Mouse (Mus musculus) liver, embryonic 14.5 days (tissue): ENCODE results near the gene Gse1. TPM values are rescaled to one million over a fixed set of nuclear protein-coding genes. Genes with fewer than 3 reads are reported as not detected.

ENCODE experiments used
- ATAC-seq: fragments of 200-750 bp; cut with Nextera tagmentation; 2 replicates; pipeline ENCODE4 v1.8.0; 2017; ENCODE audit warnings: moderate number of reproducible peaks, mild to moderate bottlenecking, moderate library complexity; ENCODE audit not compliant: insufficient read depth
- DNase-seq, 3 experiments: peaks; one replicate each; pipeline ENCODE4 v3.0.0-alpha.2; 2012 to 2013; ENCODE audit warnings: low read depth in 3 of 3, low spot score in 3 of 3
- H3K27ac ChIP-seq: fragments of 300-500 bp; sonication (generic); 2 replicates; pipeline ENCODE4 v1.5.1; 2014; ENCODE audit warnings: moderate library complexity, mild to moderate bottlenecking, control low read depth, inconsistent platforms
- H3K27me3 ChIP-seq: fragments of 300-500 bp; sonication (generic); 2 replicates; pipeline ENCODE4 v1.6.1; 2014; ENCODE audit warnings: mild to moderate bottlenecking, low read length, moderate library complexity; ENCODE audit not compliant: control insufficient read depth, insufficient read depth
- H3K36me3 ChIP-seq: fragments of 300-500 bp; sonication (generic); replicated peaks from 2 replicates; pipeline ENCODE4 v1.6.1; 2014; ENCODE audit warnings: low read depth; ENCODE audit not compliant: control insufficient read depth, insufficient read depth
- H3K4me1 ChIP-seq, 2 experiments: fragments of 200-500 bp in 1 of 2; fragments of 300-500 bp in 1 of 2; sonication (generic) in 1 of 2; replicated peaks; 2 replicates each; pipeline ENCODE4 v1.6.1; 2012 to 2014; ENCODE audit warnings: antibody characterized with exemption in 1 of 2, inconsistent platforms in 1 of 2, low read length in 1 of 2; ENCODE audit not compliant: control insufficient read depth in 2 of 2, insufficient read depth in 2 of 2
- H3K4me2 ChIP-seq: fragments of 300-500 bp; sonication (generic); 2 replicates; pipeline ENCODE4 v1.6.1; 2014; ENCODE audit warnings: low read depth, mild to moderate bottlenecking, control low read depth, moderate library complexity
- H3K4me3 ChIP-seq, 2 experiments: fragments of 200-500 bp in 1 of 2; fragments of 300-500 bp in 1 of 2; sonication (generic) in 1 of 2; 2 replicates each; pipeline ENCODE4 v1.5.1; 2012 to 2014; ENCODE audit warnings: low read depth in 2 of 2, low read length in 2 of 2, mild to moderate bottlenecking in 2 of 2, control low read depth in 1 of 2, inconsistent platforms in 1 of 2, moderate library complexity in 1 of 2; ENCODE audit not compliant: insufficient read depth in 1 of 2
- H3K9ac ChIP-seq: fragments of 300-500 bp; sonication (generic); replicated peaks from 2 replicates; pipeline ENCODE4 v1.6.1; 2014; ENCODE audit warnings: mild to moderate bottlenecking, control low read depth, moderate library complexity
- H3K9me3 ChIP-seq: fragments of 300-500 bp; sonication (generic); 2 replicates; pipeline ENCODE4 v1.6.1; 2016; ENCODE audit warnings: low read length, mixed read lengths; ENCODE audit not compliant: control insufficient read depth
- CTCF ChIP-seq: IDR thresholded peaks from 2 replicates; pipeline ENCODE4 v1.5.1; 2016; ENCODE audit warnings: antibody characterized with exemption, low read depth, control low read depth
- EP300 ChIP-seq: IDR thresholded peaks from 2 replicates; pipeline ENCODE4 v1.6.1; 2016; ENCODE audit warnings: antibody characterized with exemption, low read depth
- WGBS: fragments of 180-500 bp; shearing (Covaris S2); extraction: QIAGEN DNeasy Blood & Tissue Kit; methylation state at CpG from one replicate; pipeline ENCODE4 v1.1.7; 2014; ENCODE audit not compliant: insufficient replicate concordance; 5-methylcytosine and 5-hydroxymethylcytosine counted together
- polyA plus RNA-seq, 2 experiments: library from polyadenylated mRNA; depleted of rRNA in 1 of 2; stranded (reverse) in 1 of 2; unstranded in 1 of 2; fragments of >200 nt; fragmentation: Nextera tagmentation in 1 of 2; extraction: Ambion mirVana in 1 of 2; gene quantifications; 2 replicates each; pipeline versions ENCODE4 v1.2.1 to v1.2.3; 2012 to 2014

Gse1 gene
- polyA plus RNA-seq, 2 experiments = 11.4 to 14.9 TPM

DNA sequence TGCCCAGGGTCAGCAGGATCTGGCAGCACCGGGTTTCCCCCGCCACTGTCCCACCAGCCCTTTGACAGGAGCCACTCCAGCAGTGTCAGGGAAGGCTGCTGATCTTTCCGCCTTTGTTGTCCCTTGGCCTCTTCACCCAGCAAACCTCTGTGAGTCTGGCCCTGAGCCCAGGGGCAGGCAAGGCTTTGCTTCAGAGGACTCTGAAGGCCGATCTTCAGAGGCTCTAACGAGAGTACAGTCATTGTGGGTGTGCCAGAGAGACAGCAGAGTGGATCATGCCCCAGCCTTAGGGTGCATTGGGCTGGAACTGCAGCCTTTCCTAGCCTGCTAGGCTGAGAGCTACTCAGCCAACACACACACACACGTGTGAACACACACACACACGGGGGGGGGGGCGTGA lies 111.5 kb downstream of the Gse1 start:
- DNase-seq (no peak), ATAC-seq (no peak)
- no peak overlapping the region for H3K9ac ChIP-seq
- H3K4me2 ChIP-seq = no peak overlapping the region
- WGBS = 56% methylated on average over 7 of the region's 8 CpGs
- H3K9me3 ChIP-seq = no peaks in the 10 kb centered on the region
- H3K4me1 ChIP-seq = peaks cover 25 to 33% of the 10 kb centered on the region in 2 experiments
- H3K36me3 ChIP-seq = no peaks in the 10 kb centered on the region
- no peak for TF ChIP-seq CTCF
- no peak for TF ChIP-seq EP300
- no peak overlapping the region for H3K27ac ChIP-seq
- H3K27me3 ChIP-seq = no peaks in the 10 kb centered on the region
- no peak overlapping the region for H3K4me3 ChIP-seq

DNA sequence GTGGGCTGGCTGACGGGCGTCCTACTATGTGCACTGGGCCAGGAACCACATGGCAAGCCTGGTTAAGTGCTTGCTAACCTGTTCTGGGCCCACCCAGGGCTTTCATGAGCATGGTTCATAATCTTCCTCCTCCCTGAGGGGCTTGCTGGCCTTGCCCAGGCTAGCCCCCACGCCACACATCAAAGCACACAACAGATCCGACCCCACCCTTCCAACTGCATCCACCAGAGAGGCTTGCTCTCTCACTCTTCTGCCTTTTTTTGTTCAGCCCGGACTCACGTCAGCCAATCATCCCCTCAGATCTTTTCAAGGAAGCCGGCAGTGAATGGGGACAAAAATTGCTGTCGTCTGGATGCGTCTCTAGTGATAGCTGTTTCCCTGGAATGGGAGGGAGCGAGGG lies 112.9 kb downstream of the Gse1 start:
- no peaks in the 10 kb centered on the region for H3K9me3 ChIP-seq
- no peak overlapping the region for H3K4me3 ChIP-seq
- DNase-seq (no peak), ATAC-seq (no peak)
- no peaks in the 10 kb centered on the region for H3K36me3 ChIP-seq
- peaks cover 13 to 28% of the 10 kb centered on the region in 2 experiments for H3K4me1 ChIP-seq
- TF ChIP-seq CTCF = no peak
- TF ChIP-seq EP300 = no peak
- H3K27me3 ChIP-seq = no peaks in the 10 kb centered on the region
- H3K4me2 ChIP-seq = no peak overlapping the region
- no peak overlapping the region for H3K9ac ChIP-seq
- no peak overlapping the region for H3K27ac ChIP-seq
- 60% methylated on average over 10 of the region's 10 CpGs for WGBS

DNA sequence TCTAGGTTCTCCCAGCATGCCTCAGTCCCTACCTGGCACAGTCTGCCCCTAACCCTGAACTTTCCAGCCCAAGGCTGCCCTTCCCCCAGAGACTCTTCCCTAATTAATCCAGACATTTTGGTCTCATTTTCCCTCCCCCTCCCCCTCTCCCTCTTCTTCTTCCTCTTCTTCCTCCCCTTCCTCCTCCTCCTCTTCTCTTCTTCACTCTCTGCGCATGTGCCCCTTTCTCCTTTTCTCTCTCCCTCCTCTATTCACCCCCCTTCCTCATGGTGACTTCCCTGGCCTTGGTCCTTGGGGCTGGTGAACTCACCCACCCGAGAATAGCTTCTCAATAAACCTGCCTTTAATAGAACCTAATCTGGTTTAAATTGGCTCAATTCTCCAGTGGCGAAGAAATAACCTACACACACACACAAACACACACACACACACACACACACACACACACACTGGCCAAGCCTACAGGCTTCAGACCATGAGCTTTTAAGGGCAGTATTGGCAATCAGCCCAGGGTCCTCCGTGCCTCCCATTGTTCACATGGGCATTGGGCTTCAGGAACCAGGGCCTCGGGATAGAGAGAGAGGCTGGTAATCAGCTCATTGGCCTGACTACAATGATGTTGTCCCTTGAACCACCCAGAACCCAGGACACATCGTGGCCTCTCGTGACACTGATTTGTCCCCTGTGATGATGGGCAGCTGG lies 114.7 kb downstream of the Gse1 start:
- TF ChIP-seq EP300 (no peak), CTCF (no peak)
- no peak overlapping the region for H3K27ac ChIP-seq
- no peaks in the 10 kb centered on the region for H3K9me3 ChIP-seq
- no peaks in the 10 kb centered on the region for H3K36me3 ChIP-seq
- peaks cover 10 to 25% of the 10 kb centered on the region in 2 experiments for H3K4me1 ChIP-seq
- H3K9ac ChIP-seq = no peak overlapping the region
- H3K4me3 ChIP-seq = no peak overlapping the region
- 0 out of 2 replicates have a peak overlapping the region, but pooled peaks have one; percentile 21 for H3K4me2 ChIP-seq
- DNase-seq (no peak), ATAC-seq (no peak)
- no peaks in the 10 kb centered on the region for H3K27me3 ChIP-seq
- 66% methylated on average over 7 of the region's 7 CpGs for WGBS

DNA sequence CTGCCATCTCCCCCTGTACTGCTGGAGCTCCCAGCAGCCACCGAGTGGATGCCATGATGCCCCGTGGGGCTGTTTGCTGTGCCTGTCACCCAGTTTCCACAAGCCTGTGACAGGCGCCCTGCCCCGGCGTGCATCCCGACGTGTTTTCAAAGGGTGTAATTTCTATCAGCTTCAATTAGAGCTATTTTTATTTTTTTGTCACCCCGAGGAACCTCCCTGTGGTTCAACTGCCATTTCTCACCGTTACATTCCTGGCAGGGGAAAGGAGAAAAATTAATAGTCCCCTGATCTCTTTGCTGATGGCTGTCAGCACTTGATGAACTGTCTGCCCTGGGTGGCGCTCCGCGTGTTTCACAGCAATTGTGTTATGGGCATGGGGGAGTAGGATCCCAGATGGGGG lies 115.3 kb downstream of the Gse1 start:
- Histone ChIP-seq H3K9me3 (no peaks in the 10 kb centered on the region), H3K4me1 (peaks cover 10 to 25% of the 10 kb centered on the region in 2 experiments), H3K27ac (no peak overlapping the region), H3K36me3 (no peaks in the 10 kb centered on the region), H3K4me3 (no peak overlapping the region), H3K4me2 (peak overlapping the region; percentile 21; the same call in 1 of the 2 replicates), H3K9ac (no peak overlapping the region), H3K27me3 (no peaks in the 10 kb centered on the region)
- DNase-seq = no peak
- WGBS = 28% methylated on average over 12 of the region's 12 CpGs
- TF ChIP-seq CTCF = no peak
- no peak for TF ChIP-seq EP300
- no peak for ATAC-seq

DNA sequence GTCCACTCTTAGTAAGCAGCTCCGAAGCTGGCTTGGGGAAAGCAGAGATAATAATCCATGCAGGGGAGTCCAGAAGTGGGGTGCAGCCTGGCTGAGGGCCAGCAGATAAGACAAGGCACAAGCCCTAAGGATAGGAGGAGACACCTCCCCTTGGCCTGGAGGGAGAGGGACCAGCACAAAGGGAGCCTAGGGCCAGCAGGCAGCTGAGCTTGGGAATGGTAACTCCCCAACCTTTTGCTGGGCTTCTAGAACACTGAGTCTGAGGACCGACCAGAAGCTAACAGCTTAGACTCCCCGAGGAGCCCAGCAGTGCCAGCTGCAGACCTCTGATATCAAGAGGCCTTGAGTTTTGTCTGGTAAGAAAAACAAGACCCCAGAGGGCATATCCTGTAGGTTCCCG lies 115.9 kb downstream of the Gse1 start:
- DNase-seq = no peak

More for the DNA sequence above, 115.9 kb downstream of the Gse1 start:
- 10% methylated on average over 4 of the region's 4 CpGs for WGBS
- Histone ChIP-seq H3K27me3 (no peaks in the 10 kb centered on the region), H3K4me2 (peak overlapping the region; percentile 21; the same call in 1 of the 2 replicates), H3K4me1 (peaks cover 10 to 25% of the 10 kb centered on the region in 2 experiments), H3K9me3 (no peaks in the 10 kb centered on the region), H3K4me3 (no peak overlapping the region), H3K36me3 (no peaks in the 10 kb centered on the region), H3K9ac (no peak overlapping the region), H3K27ac (no peak overlapping the region)
- TF ChIP-seq CTCF (no peak), EP300 (0 out of 2 replicates have a peak, but pooled peaks have one; percentile 6)
- peak; percentile 73 for ATAC-seq
